Mouse (Mus musculus): ENCODE measurements around the gene Kctd2. TPM values are rescaled to one million over a fixed set of nuclear protein-coding genes. Genes with fewer than 3 reads are reported as not detected.
A peak's percentile ranks its signal among the peaks of the same experiment; 100 is the strongest.
"Not testable (repeated sequence)": the region's sequence is repeated elsewhere in the genome, so short reads cannot be mapped to it uniquely, and the experiment has no call there.

Gene Kctd2
- polyA plus RNA-seq, 1 experiment from 2014 or later, result 25.3 TPM

DNA sequence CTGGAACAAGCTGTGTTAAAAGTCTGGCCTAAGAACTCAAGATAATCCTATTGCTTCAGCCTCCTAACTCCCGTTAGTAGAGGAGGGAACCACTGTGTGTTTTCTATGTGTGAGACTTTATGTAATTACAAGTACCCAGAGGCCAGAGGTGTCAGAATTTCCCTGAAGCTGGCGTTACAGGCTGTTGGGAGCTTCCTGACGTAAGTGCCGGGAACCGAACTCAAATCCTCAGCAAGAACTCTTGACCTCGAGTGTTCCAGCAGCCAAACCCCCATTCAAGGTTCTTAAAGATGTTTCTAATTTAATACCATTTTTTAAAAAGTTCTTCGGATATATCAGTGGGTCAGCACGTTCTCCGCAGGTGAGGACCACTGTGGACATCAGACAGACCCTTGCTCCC is 38.7 kb upstream of the Kctd2 start:
- Histone ChIP-seq H3K27ac (no peak overlapping the region), H3K4me3 (replicated peaks) (peak overlapping the region; percentile 84), H3K36me3 (no peaks in the 10 kb centered on the region), H3K4me2 (peak overlapping the region; percentile 87), H3K9ac (replicated peaks) (no peak overlapping the region), H3K4me1 (replicated peaks) (peaks cover 36% of the 10 kb centered on the region), H3K27me3 (peaks cover 10% of the 10 kb centered on the region), H3K9me3 (peaks cover 4% of the 10 kb centered on the region; the same call in 1 of the 2 replicates)
- 5% methylated on average over 9 of the region's 9 CpGs for WGBS
- ATAC-seq (ENCODE audit: insufficient number of reproducible peaks, insufficient read depth, low FRiP score, low TSS enrichment, low read depth), result no peak

DNA sequence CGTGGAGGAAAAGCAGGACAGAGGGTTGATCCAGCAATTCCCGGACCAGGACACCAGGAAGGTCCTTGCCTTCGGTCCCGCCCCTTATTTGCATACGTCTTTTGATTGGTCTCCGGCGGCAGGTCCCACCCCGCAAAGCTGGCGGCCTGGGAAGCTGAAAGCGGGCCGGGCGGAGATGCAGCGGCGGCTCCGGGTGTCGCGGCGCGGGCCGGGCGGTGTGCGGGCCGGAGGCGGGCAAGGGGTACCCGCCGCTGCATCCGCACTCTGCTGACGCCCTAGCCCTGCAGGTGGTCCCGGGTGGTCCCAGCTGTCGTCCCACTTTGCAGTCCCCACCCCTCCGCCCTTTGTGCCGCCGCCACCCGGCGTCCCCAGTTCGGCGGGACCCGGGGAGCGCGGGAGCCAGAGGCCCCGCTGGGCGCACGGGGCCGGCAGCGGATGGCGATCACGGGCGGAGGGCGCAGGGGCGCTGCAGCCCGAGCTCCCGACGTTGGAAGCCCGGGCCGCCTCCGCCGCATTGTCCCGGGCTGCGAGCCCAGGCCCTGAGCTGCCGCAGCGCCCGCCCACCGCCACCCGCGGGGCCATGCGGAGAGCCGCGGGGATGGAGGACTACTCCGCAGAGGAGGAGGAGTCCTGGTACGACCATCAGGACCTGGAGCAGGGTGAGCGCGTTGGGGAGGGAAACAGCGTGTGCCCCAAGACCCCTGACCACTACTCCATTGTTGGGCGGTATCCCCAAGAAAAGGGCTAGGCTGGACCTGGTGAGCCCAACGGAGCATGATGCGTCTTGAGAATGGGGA is 38.0 kb upstream of the Kctd2 start, which contains the start of gene Cdr2l:
Gene Cdr2l, plus strand, starts transcription at position 174 of the 797 bp plus-strand sequence.
- peaks cover 36% of the 10 kb centered on the region for H3K4me1 ChIP-seq (replicated peaks)
- no peaks in the 10 kb centered on the region for H3K36me3 ChIP-seq
- H3K9ac ChIP-seq (replicated peaks), result peak within 1 kb of the TSS; percentile 90
- H3K4me2 ChIP-seq, result peak within 1 kb of the TSS; percentile 87
- H3K9me3 ChIP-seq, result peaks cover 4% of the 10 kb centered on the region; the same call in 1 of the 2 replicates
- peaks cover 4% of the 10 kb centered on the region for H3K27me3 ChIP-seq
- peak within 1 kb of the TSS; percentile 84 for H3K4me3 ChIP-seq (replicated peaks)
- ATAC-seq (ENCODE audit: insufficient number of reproducible peaks, insufficient read depth, low FRiP score, low TSS enrichment, low read depth), result peak; percentile 71
- H3K27ac ChIP-seq, result peak within 1 kb of the TSS; percentile 90
- WGBS, result under 1% methylated on average over 76 of the region's 76 CpGs

DNA sequence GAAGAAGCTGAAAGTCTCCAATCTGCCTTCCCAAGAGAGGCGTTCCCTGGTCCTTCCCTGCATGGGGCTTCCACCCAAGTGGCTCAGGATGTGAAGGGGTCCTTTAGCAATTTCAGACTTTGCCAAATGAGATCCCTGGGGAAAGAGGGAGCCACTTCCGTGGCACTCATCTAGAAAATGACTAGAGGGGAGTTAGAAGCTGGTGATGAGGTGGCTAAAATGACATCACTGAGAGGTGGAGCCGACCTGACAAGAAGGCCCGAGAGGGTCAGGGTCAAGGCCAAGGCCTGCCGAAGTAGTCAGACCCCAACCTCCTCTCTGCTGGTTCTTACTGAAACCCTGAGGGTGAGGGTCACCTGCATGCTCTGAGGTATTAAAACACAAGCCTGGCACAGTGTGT is 37.0 kb upstream of the Kctd2 start:
- Histone ChIP-seq H3K4me1 (replicated peaks) (peaks cover 36% of the 10 kb centered on the region), H3K9me3 (peaks cover 3% of the 10 kb centered on the region; the same call in 1 of the 2 replicates), H3K27me3 (peaks cover 4% of the 10 kb centered on the region), H3K36me3 (no peaks in the 10 kb centered on the region), H3K9ac (replicated peaks) (peak overlapping the region; percentile 90), H3K27ac (no peak overlapping the region), H3K4me3 (replicated peaks) (peak overlapping the region; percentile 84), H3K4me2 (peak overlapping the region; percentile 87)
- no peak for ATAC-seq (ENCODE audit: insufficient number of reproducible peaks, insufficient read depth, low FRiP score, low TSS enrichment, low read depth)
- 15% methylated on average over 5 of the region's 5 CpGs for WGBS

GRCm38 (mm10) chr11:115383701-115384474 is 36.0 kb upstream of the Kctd2 start:
- Histone ChIP-seq H3K4me1 (replicated peaks) (peaks cover 36% of the 10 kb centered on the region), H3K4me3 (replicated peaks) (peak overlapping the region; percentile 84), H3K4me2 (peak overlapping the region; percentile 87), H3K9ac (replicated peaks) (peak overlapping the region; percentile 90; the same call in 1 of the 2 replicates), H3K27ac (no peak overlapping the region), H3K9me3 (no peaks in the 10 kb centered on the region), H3K27me3 (peaks cover 4% of the 10 kb centered on the region), H3K36me3 (0 out of 2 replicates have a peak, but pooled peaks cover 4% of the 10 kb centered on the region)
- WGBS, result 60% methylated on average over 16 of the region's 16 CpGs
- no peak for ATAC-seq (ENCODE audit: insufficient number of reproducible peaks, insufficient read depth, low FRiP score, low TSS enrichment, low read depth)

DNA sequence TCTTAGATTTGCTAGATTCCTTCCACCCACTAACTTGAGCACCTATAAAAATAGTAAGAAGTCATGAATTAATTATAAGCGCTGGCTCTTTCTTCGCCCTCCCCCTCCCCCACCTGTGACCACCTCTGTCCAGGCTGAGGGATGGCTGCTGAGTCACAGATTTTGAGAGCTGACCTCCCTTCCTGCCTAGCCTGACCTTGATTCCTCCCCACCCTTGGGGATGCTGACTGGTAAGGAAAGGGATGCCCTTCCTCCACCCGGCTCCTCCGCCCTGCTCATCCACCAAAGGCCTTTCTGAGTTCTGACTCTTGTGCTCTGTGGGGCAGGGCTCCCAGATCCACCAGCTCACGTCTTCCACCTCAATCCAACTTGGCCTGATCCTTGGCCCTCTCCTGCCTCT is 35.3 kb upstream of the Kctd2 start:
- 77% methylated on average over 5 of the region's 5 CpGs for WGBS
- no peak overlapping the region for H3K27ac ChIP-seq
- peaks cover 5% of the 10 kb centered on the region; the same call in 1 of the 2 replicates for H3K36me3 ChIP-seq
- no peak for ATAC-seq (ENCODE audit: insufficient number of reproducible peaks, insufficient read depth, low FRiP score, low TSS enrichment, low read depth)
- H3K9ac ChIP-seq (replicated peaks), result no peak overlapping the region; the same call in 1 of the 2 replicates
- H3K9me3 ChIP-seq, result no peaks in the 10 kb centered on the region
- no peak overlapping the region for H3K4me3 ChIP-seq (replicated peaks)
- H3K27me3 ChIP-seq, result peaks cover 4% of the 10 kb centered on the region
- H3K4me2 ChIP-seq, result no peak overlapping the region
- H3K4me1 ChIP-seq (replicated peaks), result peaks cover 36% of the 10 kb centered on the region

- H3K27ac ChIP-seq; ATAC-seq (ENCODE audit: insufficient number of reproducible peaks, insufficient read depth, low FRiP score, low TSS enrichment, low read depth); H3K4me3 ChIP-seq (replicated peaks); H3K9ac ChIP-seq (replicated peaks); H3K9me3 ChIP-seq; H3K27me3 ChIP-seq; H3K4me2 ChIP-seq: not testable (repeated sequence)
- WGBS, result 81% methylated on average over 3 of the region's 3 CpGs
- Histone ChIP-seq H3K4me1 (replicated peaks) (peaks cover 30% of the 10 kb centered on the region), H3K36me3 (peaks cover 26% of the 10 kb centered on the region)
Observed at GRCm38 (mm10) chr11:115386859-115387258, 33.1 kb upstream of the Kctd2 start.

GRCm38 (mm10) chr11:115391358-115391757 is 28.6 kb upstream of the Kctd2 start:
- H3K4me1 ChIP-seq (replicated peaks), result no peaks in the 10 kb centered on the region
- no peak overlapping the region for H3K9ac ChIP-seq (replicated peaks)
- WGBS, result 92% methylated on average over 7 of the region's 7 CpGs
- no peaks in the 10 kb centered on the region for H3K9me3 ChIP-seq
- ATAC-seq (ENCODE audit: insufficient number of reproducible peaks, insufficient read depth, low FRiP score, low TSS enrichment, low read depth), result no peak
- peaks cover 8% of the 10 kb centered on the region for H3K27me3 ChIP-seq
- H3K4me3 ChIP-seq (replicated peaks), result no peak overlapping the region
- H3K27ac ChIP-seq, result no peak overlapping the region
- H3K36me3 ChIP-seq, result peaks cover 69% of the 10 kb centered on the region
- no peak overlapping the region for H3K4me2 ChIP-seq

- 63% methylated on average over 34 of the region's 34 CpGs for WGBS
- no peak for ATAC-seq (ENCODE audit: insufficient number of reproducible peaks, insufficient read depth, low FRiP score, low TSS enrichment, low read depth)
- H3K4me2 ChIP-seq, result peak overlapping the region; percentile 21; the same call in 1 of the 2 replicates
- peaks cover 8% of the 10 kb centered on the region for H3K27me3 ChIP-seq
- H3K4me1 ChIP-seq (replicated peaks), result no peaks in the 10 kb centered on the region
- H3K9ac ChIP-seq (replicated peaks), result no peak overlapping the region
- H3K9me3 ChIP-seq, result no peaks in the 10 kb centered on the region
- no peak overlapping the region for H3K4me3 ChIP-seq (replicated peaks)
- H3K36me3 ChIP-seq, result peaks cover 66% of the 10 kb centered on the region
- no peak overlapping the region for H3K27ac ChIP-seq
Observed at GRCm38 (mm10) chr11:115393721-115394325, 26.1 kb upstream of the Kctd2 start.

DNA sequence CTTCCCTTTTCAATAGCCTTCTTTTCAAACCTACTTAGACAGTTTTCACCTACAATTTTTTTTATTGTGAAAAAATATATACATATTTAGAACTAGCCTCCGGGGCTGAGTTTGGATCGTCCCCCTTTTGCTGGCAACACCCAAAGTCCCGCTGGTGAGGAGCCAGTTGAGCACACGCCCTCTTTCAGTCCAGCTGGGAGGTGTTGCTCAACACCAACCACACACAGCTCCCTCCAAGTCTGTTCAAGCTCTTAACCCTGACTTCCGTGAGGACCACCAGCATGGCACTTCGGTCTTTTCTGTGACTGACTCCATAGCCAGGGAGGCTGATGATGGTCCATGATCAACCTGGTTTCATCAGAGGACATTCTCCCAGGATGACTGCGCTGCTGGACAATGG is 21.8 kb upstream of the Kctd2 start:
- Histone ChIP-seq H3K4me2 (no peak overlapping the region), H3K4me1 (replicated peaks) (0 out of 2 replicates have a peak, but pooled peaks cover 1% of the 10 kb centered on the region), H3K9me3 (no peaks in the 10 kb centered on the region), H3K27me3 (peaks cover 8% of the 10 kb centered on the region), H3K4me3 (replicated peaks) (no peak overlapping the region), H3K27ac (no peak overlapping the region), H3K36me3 (peaks cover 32% of the 10 kb centered on the region), H3K9ac (replicated peaks) (no peak overlapping the region)
- 79% methylated on average over 7 of the region's 7 CpGs for WGBS
- ATAC-seq (ENCODE audit: insufficient number of reproducible peaks, insufficient read depth, low FRiP score, low TSS enrichment, low read depth), result no peak

DNA sequence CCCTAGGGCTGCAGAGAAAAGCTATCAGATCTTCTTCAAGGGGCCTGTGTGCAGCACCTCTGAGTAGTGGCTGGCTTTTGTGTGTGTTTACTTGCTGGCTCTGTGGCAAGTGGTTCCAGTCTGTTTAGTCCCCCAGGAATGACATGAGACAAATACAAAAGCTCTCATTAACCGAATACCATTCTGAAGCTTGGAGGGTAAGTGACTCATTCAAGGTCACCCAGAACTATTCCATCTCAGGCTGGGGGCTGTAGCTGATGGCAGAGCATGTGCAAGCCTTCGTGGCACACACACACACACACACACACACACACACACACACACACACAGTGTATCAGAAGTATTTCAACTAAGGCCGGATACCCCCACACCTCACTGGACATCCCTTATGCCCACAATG is 19.8 kb upstream of the Kctd2 start:
- Histone ChIP-seq H3K4me1 (replicated peaks) (peaks cover 12% of the 10 kb centered on the region), H3K9ac (replicated peaks) (no peak overlapping the region), H3K4me3 (replicated peaks) (no peak overlapping the region), H3K4me2 (no peak overlapping the region), H3K27ac (no peak overlapping the region), H3K27me3 (no peaks in the 10 kb centered on the region), H3K36me3 (peaks cover 12% of the 10 kb centered on the region), H3K9me3 (no peaks in the 10 kb centered on the region)
- no peak for ATAC-seq (ENCODE audit: insufficient number of reproducible peaks, insufficient read depth, low FRiP score, low TSS enrichment, low read depth)
- WGBS, result 69% methylated on average over 3 of the region's 3 CpGs

Data from limb, embryonic 12.5 days (tissue).